ENCODE assay signal across 8 mouse cellular contexts in genomic region chr14:61556289-61557147, GRCm38 (mm10). TPM values are rescaled to one million over a fixed set of nuclear protein-coding genes. Genes with fewer than 3 reads are reported as not detected.
A peak's percentile ranks its signal among the peaks of the same experiment; 100 is the strongest.
DNase-seq lines count a peak whose midpoint lies in the region; ATAC-seq and TF ChIP-seq lines count a peak whose summit lies in the region.

TSS of gene Spryd7 (minus strand) at chr14:61556886.

- TF ChIP-seq CTCF in bone marrow macrophage, adult 2 months (IDR thresholded peaks at IDR 0.05; ENCODE audit: low read depth, low read length) = no peak
- TF ChIP-seq CTCF in embryonic fibroblast, embryonic 13.5 days (IDR thresholded peaks at IDR 0.05; ENCODE audit: borderline replicate concordance, insufficient read depth, low read length) = no peak

- under 1% methylated on average over 71 of the region's 72 CpGs for WGBS in heart, embryonic 10.5 days
- WGBS in kidney, embryonic 15.5 days = under 1% methylated on average over 72 of the region's 72 CpGs

- H3K36me3 ChIP-seq in heart, embryonic 10.5 days = no peaks in the 10 kb centered on the region
- H3K36me3 ChIP-seq in kidney, embryonic 15.5 days = no peaks in the 10 kb centered on the region

- peaks cover 14% of the 10 kb centered on the region for H3K4me1 ChIP-seq in bone marrow macrophage, adult 2 months (ENCODE audit: control insufficient read depth, insufficient read depth, low read length)
- H3K4me1 ChIP-seq in embryonic fibroblast, embryonic 13.5 days (ENCODE audit: control insufficient read depth, insufficient read depth, low read length) = no peaks in the 10 kb centered on the region
- H3K4me1 ChIP-seq in heart, embryonic 10.5 days = 0 out of 2 replicates have a peak, but pooled peaks cover 8% of the 10 kb centered on the region
- H3K4me1 ChIP-seq in kidney, embryonic 15.5 days = peaks cover 11% of the 10 kb centered on the region; the same call in 1 of the 2 replicates

- H3K27me3 ChIP-seq in heart, embryonic 10.5 days (ENCODE audit: insufficient read depth, poor library complexity, severe bottlenecking) = 0 out of 2 replicates have a peak, but pooled peaks cover 4% of the 10 kb centered on the region
- no peaks in the 10 kb centered on the region for H3K27me3 ChIP-seq in kidney, embryonic 15.5 days

- DNase-seq in A20 (ENCODE audit: low read depth, low spot score) (peak; percentile 100), liver (peak; percentile 100)
- peak; percentile 99 for DNase-seq in heart, embryonic 10.5 days (ENCODE audit: low spot score)
- peak; percentile 97 to 99 for DNase-seq in spleen, postnatal 4 days (ENCODE audit: low spot score in 2 of 2)

- peak; percentile 98 for ATAC-seq in kidney, embryonic 15.5 days (replicated peaks; ENCODE audit: low FRiP score)
- peak; percentile 98 for ATAC-seq in monocyte, adult 5-6 weeks (replicated peaks; ENCODE audit: insufficient number of reproducible peaks, low FRiP score, low TSS enrichment, poor library complexity, severe bottlenecking)

- peak within 1 kb of the TSS; percentile 96 for H3K4me2 ChIP-seq in kidney, embryonic 15.5 days

- peak within 1 kb of the TSS; percentile 66 for H3K27ac ChIP-seq in bone marrow macrophage, adult 2 months (ENCODE audit: insufficient read depth, low read depth, low read length)
- H3K27ac ChIP-seq in embryonic fibroblast, embryonic 13.5 days (ENCODE audit: insufficient read depth, low read length) = peak within 1 kb of the TSS; percentile 39
- H3K27ac ChIP-seq in heart, embryonic 10.5 days = peak within 1 kb of the TSS; percentile 90
- peak within 1 kb of the TSS; percentile 94 for H3K27ac ChIP-seq in kidney, embryonic 15.5 days

- no peak; the same call in 1 of the 2 replicates for TF ChIP-seq POLR2A in bone marrow macrophage, adult 2 months (IDR thresholded peaks at IDR 0.05; ENCODE audit: borderline replicate concordance, low read depth, low read length)
- TF ChIP-seq POLR2A in embryonic fibroblast, embryonic 13.5 days (IDR thresholded peaks at IDR 0.05; ENCODE audit: low read depth, low read length) = peak; percentile 91

- peak within 1 kb of the TSS; percentile 88 for H3K4me3 ChIP-seq in bone marrow macrophage, adult 2 months (ENCODE audit: insufficient read depth, low read length)
- H3K4me3 ChIP-seq in embryonic fibroblast, embryonic 13.5 days (ENCODE audit: insufficient read depth, low read length) = peak within 1 kb of the TSS; percentile 76
- peak within 1 kb of the TSS; percentile 82 for H3K4me3 ChIP-seq in heart, embryonic 10.5 days
- peak within 1 kb of the TSS; percentile 76 for H3K4me3 ChIP-seq in kidney, embryonic 15.5 days (replicated peaks)

- H3K9ac ChIP-seq in kidney, embryonic 15.5 days = peak within 1 kb of the TSS; percentile 63

- no peaks in the 10 kb centered on the region for H3K9me3 ChIP-seq in heart, embryonic 10.5 days
- peaks cover 4% of the 10 kb centered on the region; the same call in 1 of the 2 replicates for H3K9me3 ChIP-seq in kidney, embryonic 15.5 days (replicated peaks)

RNA-seq across cellular contexts. Expression of gene Spryd7, which starts in this region (rescaled TPM):
- polyA plus RNA-seq in bone marrow macrophage, adult 2 months (2012; ENCODE audit: insufficient read depth, insufficient read length, missing spikeins) = 14.6 and 15.8 TPM in 2 replicates
- polyA plus RNA-seq in embryonic fibroblast, embryonic 13.5 days (2011; ENCODE audit: insufficient read length, low read depth, missing spikeins) = 16.0 and 16.2 TPM in 2 replicates
- polyA plus RNA-seq in heart, embryonic 10.5 days (2016; fragmentation: Nextera tagmentation; extraction: Ambion mirVana) = 26.0 and 26.9 TPM in 2 replicates
- polyA plus RNA-seq in kidney, embryonic 15.5 days (2015; fragmentation: Nextera tagmentation; extraction: Ambion mirVana) = 20.8 and 24.4 TPM in 2 replicates
- total RNA-seq in monocyte, adult 5-6 weeks (2017) = 2.5 to 10.7 TPM (median 7.2 TPM) in 3 replicates

Comparison
In these comparisons a context has a peak if more than half of its experiments do, and no peak if none do; other contexts are left out.
1. Peak in every context shown above with its lines: DNase-seq, ATAC-seq, H3K4me3 ChIP-seq and H3K27ac ChIP-seq.
2. H3K27ac ChIP-seq: peak in every context shown above with its lines; median percentile 94 in kidney, embryonic 15.5 days; 90 in heart, embryonic 10.5 days; 66 in bone marrow macrophage, adult 2 months; 39 in embryonic fibroblast, embryonic 13.5 days.